Mouse (Mus musculus) hindbrain, embryonic 14.5 days (tissue): ENCODE measurements around the gene Myl9. TPM values are rescaled to one million over a fixed set of nuclear protein-coding genes. Genes with fewer than 3 reads are reported as not detected.

Experiments used
- ATAC-seq: fragments of 200-750 bp; cut with Nextera tagmentation; 2 replicates; pipeline ENCODE4 v1.8.0; 2017; ENCODE audit warnings: moderate number of reproducible peaks, mild to moderate bottlenecking, moderate TSS enrichment, moderate library complexity; ENCODE audit not compliant: low FRiP score
- DNase-seq: peaks from one replicate; pipeline ENCODE4 v3.0.0-alpha.2; 2015; ENCODE audit warnings: low spot score
- H3K27ac ChIP-seq: fragments of 300-500 bp; sonication (generic); 2 replicates; pipeline ENCODE4 v1.5.1; 2014; ENCODE audit warnings: mild to moderate bottlenecking, moderate library complexity
- H3K27me3 ChIP-seq: fragments of 300-500 bp; sonication (generic); 2 replicates; pipeline ENCODE4 v1.6.1; 2014; ENCODE audit warnings: mild to moderate bottlenecking, low read length, mixed read lengths; ENCODE audit not compliant: control insufficient read depth, insufficient read depth
- H3K36me3 ChIP-seq: fragments of 300-500 bp; sonication (generic); replicated peaks from 2 replicates; pipeline ENCODE4 v1.6.1; 2014; ENCODE audit not compliant: control insufficient read depth, insufficient read depth
- H3K4me1 ChIP-seq: fragments of 300-500 bp; sonication (generic); replicated peaks from 2 replicates; pipeline ENCODE4 v1.6.1; 2014; ENCODE audit warnings: antibody characterized with exemption, low read length, mixed read lengths; ENCODE audit not compliant: control insufficient read depth, insufficient read depth
- H3K4me2 ChIP-seq: fragments of 300-500 bp; sonication (generic); replicated peaks from 2 replicates; pipeline ENCODE4 v1.6.1; 2014; ENCODE audit warnings: mild to moderate bottlenecking, moderate library complexity
- H3K4me3 ChIP-seq: fragments of 300-500 bp; sonication (generic); replicated peaks from 2 replicates; pipeline ENCODE4 v1.5.1; 2014; ENCODE audit warnings: mild to moderate bottlenecking, low read length
- H3K9ac ChIP-seq: fragments of 300-500 bp; sonication (generic); 2 replicates; pipeline ENCODE4 v1.6.1; 2014
- H3K9me3 ChIP-seq: fragments of 300-500 bp; sonication (generic); 2 replicates; pipeline ENCODE4 v1.6.1; 2016; ENCODE audit warnings: low read length; ENCODE audit not compliant: control insufficient read depth
- WGBS: fragments of 180-500 bp; shearing (Covaris S2); extraction: QIAGEN DNeasy Blood & Tissue Kit; methylation state at CpG from one replicate; pipeline ENCODE4 v1.1.7; 2014; 5-methylcytosine and 5-hydroxymethylcytosine counted together
- polyA plus RNA-seq: library from polyadenylated mRNA; unstranded; fragments of >200 nt; fragmentation: Nextera tagmentation; extraction: Ambion mirVana; gene quantifications from 2 replicates; pipeline ENCODE4 v1.2.1, GENCODE M21; 2014

Myl9 gene
- polyA plus RNA-seq, 1 experiment from 2014 or later = 47.1 TPM

GRCm38 (mm10) chr2:156773470-156773869, 1.8 kb upstream of the Myl9 start:
- H3K36me3 ChIP-seq = no peaks in the 10 kb centered on the region
- H3K4me2 ChIP-seq = no peak overlapping the region
- ATAC-seq (no peak), DNase-seq (no peak)
- H3K9me3 ChIP-seq = no peaks in the 10 kb centered on the region
- no peak overlapping the region for H3K4me3 ChIP-seq
- H3K27ac ChIP-seq = no peak overlapping the region
- peaks cover 14% of the 10 kb centered on the region for H3K4me1 ChIP-seq
- peaks cover 4% of the 10 kb centered on the region; the same call in 1 of the 2 replicates for H3K27me3 ChIP-seq
- no peak overlapping the region for H3K9ac ChIP-seq

- Histone ChIP-seq H3K4me3 (no peak overlapping the region), H3K27me3 (peaks cover 4% of the 10 kb centered on the region; the same call in 1 of the 2 replicates), H3K9me3 (no peaks in the 10 kb centered on the region), H3K36me3 (no peaks in the 10 kb centered on the region), H3K27ac (no peak overlapping the region), H3K9ac (no peak overlapping the region), H3K4me2 (peak overlapping the region; percentile 53), H3K4me1 (peaks cover 14% of the 10 kb centered on the region)
- no peak for ATAC-seq
- 72% methylated on average over 13 of the region's 13 CpGs for WGBS
- DNase-seq = no peak
Measured at GRCm38 (mm10) chr2:156774035-156774737, 1.0 kb upstream of the Myl9 start.

GRCm38 (mm10) chr2:156775455-156776435, 525 bp downstream of the Myl9 start:
- H3K27ac ChIP-seq = no peak overlapping the region
- H3K4me2 ChIP-seq = peak overlapping the region; percentile 53
- no peaks in the 10 kb centered on the region for H3K9me3 ChIP-seq
- peaks cover 15% of the 10 kb centered on the region for H3K4me1 ChIP-seq
- 33% methylated on average over 17 of the region's 17 CpGs for WGBS
- H3K4me3 ChIP-seq = peak overlapping the region; percentile 22
- H3K36me3 ChIP-seq = no peaks in the 10 kb centered on the region
- no peak; the same call in 1 of the 2 replicates for ATAC-seq
- peak overlapping the region; percentile 42 for H3K9ac ChIP-seq
- H3K27me3 ChIP-seq = peaks cover 4% of the 10 kb centered on the region; the same call in 1 of the 2 replicates
- DNase-seq = no peak

- Histone ChIP-seq H3K36me3 (no peaks in the 10 kb centered on the region), H3K4me1 (peaks cover 18% of the 10 kb centered on the region), H3K9ac (no peak overlapping the region), H3K4me2 (no peak overlapping the region), H3K27ac (no peak overlapping the region), H3K27me3 (peaks cover 4% of the 10 kb centered on the region; the same call in 1 of the 2 replicates), H3K9me3 (no peaks in the 10 kb centered on the region), H3K4me3 (no peak overlapping the region)
- DNase-seq (no peak), ATAC-seq (no peak)
- 85% methylated on average over 2 of the region's 2 CpGs for WGBS
Measured at GRCm38 (mm10) chr2:156776907-156777306, 1.7 kb downstream of the Myl9 start.

GRCm38 (mm10) chr2:156777326-156778004, 2.2 kb downstream of the Myl9 start:
- DNase-seq = no peak
- Histone ChIP-seq H3K27me3 (peaks cover 4% of the 10 kb centered on the region; the same call in 1 of the 2 replicates), H3K9me3 (no peaks in the 10 kb centered on the region), H3K4me1 (peaks cover 18% of the 10 kb centered on the region), H3K4me3 (no peak overlapping the region), H3K4me2 (no peak overlapping the region), H3K27ac (no peak overlapping the region), H3K9ac (no peak overlapping the region), H3K36me3 (no peaks in the 10 kb centered on the region)
- 62% methylated on average over 7 of the region's 7 CpGs for WGBS
- no peak for ATAC-seq

GRCm38 (mm10) chr2:156778571-156778970, 3.4 kb downstream of the Myl9 start:
- Histone ChIP-seq H3K27ac (no peak overlapping the region), H3K4me1 (peaks cover 18% of the 10 kb centered on the region), H3K27me3 (peaks cover 4% of the 10 kb centered on the region; the same call in 1 of the 2 replicates), H3K4me3 (no peak overlapping the region), H3K4me2 (no peak overlapping the region), H3K9ac (no peak overlapping the region), H3K36me3 (no peaks in the 10 kb centered on the region), H3K9me3 (no peaks in the 10 kb centered on the region)
- ATAC-seq (no peak), DNase-seq (no peak)
- WGBS = 90% methylated on average over 8 of the region's 8 CpGs

GRCm38 (mm10) chr2:156779036-156779435, 3.8 kb downstream of the Myl9 start:
- Histone ChIP-seq H3K4me3 (no peak overlapping the region), H3K27ac (no peak overlapping the region), H3K9me3 (no peaks in the 10 kb centered on the region), H3K4me1 (peaks cover 18% of the 10 kb centered on the region), H3K36me3 (no peaks in the 10 kb centered on the region), H3K27me3 (peaks cover 4% of the 10 kb centered on the region; the same call in 1 of the 2 replicates), H3K4me2 (no peak overlapping the region), H3K9ac (no peak overlapping the region)
- ATAC-seq (no peak), DNase-seq (no peak)
- WGBS = 79% methylated on average over 5 of the region's 5 CpGs

- Histone ChIP-seq H3K36me3 (no peaks in the 10 kb centered on the region), H3K4me3 (no peak overlapping the region), H3K9ac (no peak overlapping the region), H3K4me2 (no peak overlapping the region), H3K27ac (no peak overlapping the region), H3K9me3 (no peaks in the 10 kb centered on the region), H3K4me1 (peaks cover 15% of the 10 kb centered on the region), H3K27me3 (peaks cover 4% of the 10 kb centered on the region; the same call in 1 of the 2 replicates)
- 51% methylated on average over 2 of the region's 2 CpGs for WGBS
- DNase-seq = no peak
- no peak for ATAC-seq
Measured at GRCm38 (mm10) chr2:156779488-156779887, 4.3 kb downstream of the Myl9 start.

- H3K36me3 ChIP-seq = no peaks in the 10 kb centered on the region
- no peak overlapping the region for H3K4me3 ChIP-seq
- no peak for ATAC-seq
- 76% methylated on average over 9 of the region's 9 CpGs for WGBS
- H3K4me1 ChIP-seq = peaks cover 9% of the 10 kb centered on the region; the same call in 1 of the 2 replicates
- H3K4me2 ChIP-seq = no peak overlapping the region
- peaks cover 4% of the 10 kb centered on the region; the same call in 1 of the 2 replicates for H3K27me3 ChIP-seq
- no peaks in the 10 kb centered on the region for H3K9me3 ChIP-seq
- no peak for DNase-seq
- no peak overlapping the region for H3K27ac ChIP-seq
- H3K9ac ChIP-seq = no peak overlapping the region
Measured at GRCm38 (mm10) chr2:156780129-156780528, 4.9 kb downstream of the Myl9 start.
